Mouse (Mus musculus) liver, adult 2 months (tissue): Measurements from ENCODE around the gene Psmd6. TPM values are rescaled to one million over a fixed set of nuclear protein-coding genes. Genes with fewer than 3 reads are reported as not detected.

Source experiments
- DNase-seq: peaks from one replicate; pipeline ENCODE4 v3.0.0-alpha.2; 2011; ENCODE audit warnings: low read depth, low spot score; ENCODE audit errors: extremely low read depth
- H3K27ac ChIP-seq: fragments of 200-500 bp; replicated peaks from 2 replicates; pipeline ENCODE4 v1.5.1; 2012; ENCODE audit warnings: low read depth, mild to moderate bottlenecking, control low read depth, inconsistent platforms, low read length; ENCODE audit not compliant: insufficient read depth
- H3K27me3 ChIP-seq: fragments of 200-500 bp; 2 replicates; pipeline ENCODE4 v1.6.1; 2012; ENCODE audit warnings: mild to moderate bottlenecking, moderate library complexity, low read length, inconsistent platforms; ENCODE audit not compliant: control insufficient read depth, insufficient read depth
- H3K36me3 ChIP-seq: fragments of 200-500 bp; 2 replicates; pipeline ENCODE4 v1.6.1; 2012; ENCODE audit warnings: low read length, inconsistent platforms; ENCODE audit not compliant: control insufficient read depth, insufficient read depth
- H3K4me1 ChIP-seq: fragments of 200-500 bp; 2 replicates; pipeline ENCODE4 v1.6.1; 2011; ENCODE audit warnings: low read length; ENCODE audit not compliant: control insufficient read depth, insufficient read depth
- H3K4me3 ChIP-seq: fragments of 200-500 bp; 2 replicates; pipeline ENCODE4 v1.5.1; 2011; ENCODE audit warnings: low read depth, mild to moderate bottlenecking, control low read depth, low read length, moderate library complexity; ENCODE audit not compliant: insufficient read depth
- H3K79me2 ChIP-seq: fragments of 200-500 bp; 2 replicates; pipeline ENCODE4 v1.6.1; 2012; ENCODE audit warnings: inconsistent platforms, mild to moderate bottlenecking, low read length, moderate library complexity; ENCODE audit not compliant: control insufficient read depth, insufficient read depth
- H3K9ac ChIP-seq: fragments of 200-500 bp; 2 replicates; pipeline ENCODE4 v1.6.1; 2012; ENCODE audit warnings: low read depth, mild to moderate bottlenecking, control low read depth, inconsistent platforms, low read length
- CTCF ChIP-seq: fragments of 200-500 bp; IDR thresholded peaks from 2 replicates; pipeline ENCODE4 v1.5.1; 2011; ENCODE audit warnings: low read depth, low read length, control low read depth
- POLR2A ChIP-seq: fragments of 200-500 bp; IDR thresholded peaks from 2 replicates; pipeline ENCODE4 v1.6.1; 2011; ENCODE audit warnings: low read length, control low read depth; ENCODE audit not compliant: insufficient read depth; ENCODE audit errors: extremely low read depth
- WGBS: fragments of 180-500 bp; shearing (Covaris S2); methylation state at CpG from one replicate; pipeline ENCODE4 v1.1.7; 2018; 5-methylcytosine and 5-hydroxymethylcytosine counted together
- polyA plus RNA-seq: library from polyadenylated mRNA; depleted of rRNA; stranded (reverse); fragments of >200 nt; gene quantifications from 2 replicates; pipeline ENCODE4 v1.2.3, GENCODE M21; 2012; rRNA removed
- total RNA-seq: library from RNA; depleted of rRNA; stranded (reverse); fragments of >200 nt; gene quantifications from 2 replicates; pipeline ENCODE4 v1.2.3, GENCODE M21; 2014; rRNA removed

Psmd6 gene
- total and polyA plus RNA-seq, 2 experiments = 36.6 to 120 TPM

DNA sequence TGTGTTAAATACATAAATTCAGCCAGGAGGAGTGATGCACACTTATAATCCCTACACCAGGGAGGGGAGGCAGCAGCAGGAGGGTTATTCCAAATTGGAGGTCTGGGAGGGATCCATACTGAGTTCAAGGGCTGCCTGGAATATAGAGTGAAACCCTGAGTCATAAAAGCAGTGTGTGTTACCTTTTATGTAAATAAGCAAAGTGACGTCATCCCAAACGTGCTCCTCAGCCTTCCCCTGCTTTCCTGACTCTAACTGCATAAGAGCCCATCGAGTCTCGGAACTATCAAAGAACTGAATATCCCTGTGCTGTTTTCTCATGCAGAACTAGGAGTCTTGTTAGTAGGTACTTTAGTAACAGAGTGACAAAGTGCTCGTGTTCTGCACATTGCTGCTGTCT, 57.4 kb downstream of the Psmd6 start:
- WGBS = 66% methylated on average over 5 of the region's 5 CpGs
- Histone ChIP-seq H3K4me1 (peaks cover 19% of the 10 kb centered on the region), H3K27ac (no peak overlapping the region), H3K9ac (no peak overlapping the region), H3K27me3 (no peaks in the 10 kb centered on the region), H3K4me3 (no peak overlapping the region), H3K36me3 (no peaks in the 10 kb centered on the region), H3K79me2 (peaks cover 12% of the 10 kb centered on the region; the same call in 1 of the 2 replicates)
- no peak for DNase-seq
- TF ChIP-seq POLR2A = no peak
- TF ChIP-seq CTCF = no peak

DNA sequence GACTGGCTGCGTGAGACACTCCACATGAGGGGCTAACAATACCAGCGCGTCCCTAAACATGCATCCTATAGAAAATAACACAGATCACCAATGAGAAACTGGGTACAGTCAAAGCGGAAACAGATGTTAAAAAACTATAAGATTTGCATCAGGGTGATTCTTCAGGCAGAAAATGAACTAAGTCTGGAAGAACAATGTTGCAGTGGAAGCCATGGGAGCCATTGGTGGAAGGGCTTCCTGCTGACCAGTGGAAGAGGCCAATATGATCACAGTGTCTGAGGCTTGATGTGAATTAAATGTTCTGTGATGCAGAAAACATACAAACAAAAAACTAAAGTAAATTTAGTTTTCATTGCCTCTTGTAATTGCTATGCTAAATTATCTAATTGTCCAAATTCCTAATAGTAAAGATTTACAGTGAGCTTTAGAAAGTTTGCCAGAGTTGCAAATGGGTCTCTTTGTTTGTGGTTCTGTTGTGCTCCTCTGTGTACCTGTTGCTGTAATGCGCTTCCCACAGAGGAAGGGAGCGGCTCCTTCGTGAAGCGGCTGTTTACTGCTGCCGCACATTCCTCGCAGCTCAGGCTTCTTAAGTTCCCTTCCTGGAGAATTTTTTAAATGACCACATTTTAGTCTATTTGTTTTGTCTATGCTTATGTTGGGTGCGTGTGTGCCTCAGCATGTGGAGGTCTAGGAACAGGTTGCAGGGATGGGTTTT, 58.1 kb downstream of the Psmd6 start:
- 99% methylated on average over 11 of the region's 11 CpGs for WGBS
- TF ChIP-seq CTCF (no peak), POLR2A (no peak)

More for the DNA sequence above, 58.1 kb downstream of the Psmd6 start:
- H3K79me2 ChIP-seq = peaks cover 12% of the 10 kb centered on the region; the same call in 1 of the 2 replicates
- no peak overlapping the region for H3K9ac ChIP-seq
- H3K27me3 ChIP-seq = no peaks in the 10 kb centered on the region
- no peaks in the 10 kb centered on the region for H3K36me3 ChIP-seq
- H3K4me3 ChIP-seq = no peak overlapping the region
- no peak overlapping the region for H3K27ac ChIP-seq
- peaks cover 17% of the 10 kb centered on the region for H3K4me1 ChIP-seq
- DNase-seq = no peak

Other genes starting within 250 kb of the Psmd6 start
- not detected in 2 replicates for gene Gm281, start 206.5 kb downstream of the Psmd6 start, total RNA-seq
- not detected in 2 replicates for gene Gm281, start 206.5 kb downstream of the Psmd6 start, polyA plus RNA-seq
- gene Atxn7, start 159.5 kb downstream of the Psmd6 start, total RNA-seq = 13.2 and 14.9 TPM in 2 replicates
- gene Atxn7, start 159.5 kb downstream of the Psmd6 start, polyA plus RNA-seq = 14.2 and 16.8 TPM in 2 replicates
- gene Thoc7, start 159.1 kb downstream of the Psmd6 start, total RNA-seq = 41.5 and 53.3 TPM in 2 replicates
- gene Thoc7, start 159.1 kb downstream of the Psmd6 start, polyA plus RNA-seq = 13.8 and 16.5 TPM in 2 replicates
- gene Olfr720, start 65.9 kb upstream of the Psmd6 start, total RNA-seq = not detected in 2 replicates
- not detected in 2 replicates for gene Olfr720, start 65.9 kb upstream of the Psmd6 start, polyA plus RNA-seq
- not detected in 2 replicates for gene Olfr31, start 201.8 kb upstream of the Psmd6 start, total RNA-seq
- not detected in 2 replicates for gene Olfr31, start 201.8 kb upstream of the Psmd6 start, polyA plus RNA-seq
- 1.6 and 1.9 TPM in 2 replicates for gene Il3ra, start 225.3 kb upstream of the Psmd6 start, total RNA-seq
- 6.4 and 9.7 TPM in 2 replicates for gene Il3ra, start 225.3 kb upstream of the Psmd6 start, polyA plus RNA-seq